Mouse (Mus musculus) heart, postnatal 0 days (tissue): ENCODE data around the gene Insc. TPM values are rescaled to one million over a fixed set of nuclear protein-coding genes. Genes with fewer than 3 reads are reported as not detected.

Experiments used
- ATAC-seq: fragments of 200-750 bp; cut with Nextera tagmentation; 2 replicates; pipeline ENCODE4 v1.8.0; 2017; ENCODE audit warnings: low read depth, moderate number of reproducible peaks, moderate library complexity; ENCODE audit not compliant: insufficient read depth
- DNase-seq: peaks from one replicate; pipeline ENCODE4 v3.0.0-alpha.2; 2016; ENCODE audit warnings: low spot score
- H3K27ac ChIP-seq: fragments of 300-500 bp; sonication (generic); 2 replicates; pipeline ENCODE4 v1.5.1; 2014; ENCODE audit warnings: low read depth, mild to moderate bottlenecking
- H3K27me3 ChIP-seq: fragments of 300-500 bp; sonication (generic); 2 replicates; pipeline ENCODE4 v1.6.1; 2014; ENCODE audit warnings: low read length, mixed read lengths; ENCODE audit not compliant: control insufficient read depth, insufficient read depth
- H3K36me3 ChIP-seq: fragments of 300-500 bp; sonication (generic); replicated peaks from 2 replicates; pipeline ENCODE4 v1.6.1; 2014; ENCODE audit warnings: low read length, mixed read lengths; ENCODE audit not compliant: control insufficient read depth, insufficient read depth
- H3K4me1 ChIP-seq: fragments of 300-500 bp; sonication (generic); 2 replicates; pipeline ENCODE4 v1.6.1; 2014; ENCODE audit warnings: antibody characterized with exemption; ENCODE audit not compliant: control insufficient read depth, insufficient read depth
- H3K4me2 ChIP-seq: fragments of 300-500 bp; sonication (generic); 2 replicates; pipeline ENCODE4 v1.6.1; 2014; ENCODE audit warnings: low read depth, mild to moderate bottlenecking, low read length, moderate library complexity
- H3K4me3 ChIP-seq: fragments of 300-500 bp; sonication (generic); 2 replicates; pipeline ENCODE4 v1.5.1; 2014; ENCODE audit warnings: low read depth, low read length
- H3K9ac ChIP-seq: fragments of 300-500 bp; sonication (generic); replicated peaks from 2 replicates; pipeline ENCODE4 v1.6.1; 2014; ENCODE audit warnings: low read depth, low read length, mixed read lengths
- H3K9me3 ChIP-seq: fragments of 300-500 bp; sonication (generic); replicated peaks from 2 replicates; pipeline ENCODE4 v1.6.1; 2016; ENCODE audit warnings: low read length; ENCODE audit not compliant: control insufficient read depth
- CTCF ChIP-seq: IDR thresholded peaks from 2 replicates; pipeline ENCODE4 v1.5.1; 2016; ENCODE audit warnings: antibody characterized with exemption, control low read depth, low read depth
- EP300 ChIP-seq: IDR thresholded peaks from 2 replicates; pipeline ENCODE4 v1.6.1; 2016; ENCODE audit warnings: antibody characterized with exemption, low read depth
- WGBS: fragments of 180-500 bp; shearing (Covaris S2); extraction: QIAGEN DNeasy Blood & Tissue Kit; methylation state at CpG from one replicate; pipeline ENCODE4 v1.1.7; 2014; 5-methylcytosine and 5-hydroxymethylcytosine counted together
- polyA plus RNA-seq: library from polyadenylated mRNA; unstranded; fragments of >200 nt; fragmentation: Nextera tagmentation; extraction: Ambion mirVana; gene quantifications from 2 replicates; pipeline ENCODE4 v1.2.1, GENCODE M21; 2015
- total RNA-seq: library from RNA; depleted of rRNA; stranded (reverse); fragments of >200 nt; gene quantifications from 2 replicates; pipeline ENCODE4 v1.2.3, GENCODE M21; 2014; ENCODE audit warnings: low replicate concordance

Insc gene
- total and polyA plus RNA-seq, 2 experiments from 2014 or later, result 3.2 to 16.8 TPM

DNA sequence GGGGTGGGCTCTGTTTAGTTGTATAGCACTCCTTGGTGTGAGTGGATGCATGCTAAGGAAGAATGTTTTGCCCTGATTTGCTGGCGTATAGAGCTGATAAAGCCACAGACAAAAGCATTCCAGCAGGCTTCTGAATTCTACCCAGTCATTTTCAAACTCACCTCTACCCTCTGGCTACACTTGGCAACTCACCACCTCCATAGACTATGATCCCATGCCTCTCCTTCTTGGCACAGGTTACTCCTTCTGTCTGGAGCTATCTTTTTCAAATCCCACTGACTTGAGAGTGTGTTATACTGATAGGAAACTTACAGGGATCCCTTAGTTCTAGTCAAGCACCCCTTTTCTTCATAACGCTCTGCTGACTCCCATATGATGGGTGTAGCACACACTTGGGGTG is 32.4 kb downstream of the Insc start:
- H3K4me3 ChIP-seq, result no peak overlapping the region
- no peak for TF ChIP-seq EP300
- H3K4me1 ChIP-seq, result no peaks in the 10 kb centered on the region; the same call in 1 of the 2 replicates
- no peak overlapping the region for H3K4me2 ChIP-seq
- no peaks in the 10 kb centered on the region for H3K27me3 ChIP-seq
- no peak for ATAC-seq
- H3K27ac ChIP-seq, result no peak overlapping the region
- no peaks in the 10 kb centered on the region for H3K36me3 ChIP-seq
- 58% methylated on average over 2 of the region's 2 CpGs for WGBS
- H3K9ac ChIP-seq, result no peak overlapping the region
- no peak for DNase-seq
- H3K9me3 ChIP-seq, result no peaks in the 10 kb centered on the region

- Histone ChIP-seq H3K9ac (no peak overlapping the region), H3K4me3 (no peak overlapping the region), H3K36me3 (no peaks in the 10 kb centered on the region), H3K27me3 (no peaks in the 10 kb centered on the region), H3K4me2 (no peak overlapping the region), H3K9me3 (no peaks in the 10 kb centered on the region), H3K4me1 (no peaks in the 10 kb centered on the region), H3K27ac (no peak overlapping the region)
- ATAC-seq (no peak), DNase-seq (no peak)
- 74% methylated on average over 7 of the region's 7 CpGs for WGBS
- TF ChIP-seq CTCF, result no peak
- no peak for TF ChIP-seq EP300
Observed at GRCm38 (mm10) chr7:114778156-114778770, 34.8 kb downstream of the Insc start.

GRCm38 (mm10) chr7:114779056-114779660 is 35.7 kb downstream of the Insc start:
- TF ChIP-seq CTCF, result no peak
- TF ChIP-seq EP300, result no peak
- no peaks in the 10 kb centered on the region for H3K4me1 ChIP-seq
- no peak overlapping the region for H3K4me2 ChIP-seq
- H3K4me3 ChIP-seq, result no peak overlapping the region
- ATAC-seq (no peak), DNase-seq (no peak)
- no peak overlapping the region for H3K27ac ChIP-seq
- H3K9me3 ChIP-seq, result no peaks in the 10 kb centered on the region
- no peaks in the 10 kb centered on the region for H3K27me3 ChIP-seq
- WGBS, result 61% methylated on average over 8 of the region's 8 CpGs
- no peak overlapping the region for H3K9ac ChIP-seq
- H3K36me3 ChIP-seq, result no peaks in the 10 kb centered on the region

GRCm38 (mm10) chr7:114783291-114783690 is 39.8 kb downstream of the Insc start:
- no peak for TF ChIP-seq EP300
- no peak for TF ChIP-seq CTCF
- DNase-seq (no peak), ATAC-seq (no peak)
- no peak overlapping the region for H3K4me3 ChIP-seq
- 75% methylated on average over 3 of the region's 3 CpGs for WGBS
- H3K9me3 ChIP-seq, result no peaks in the 10 kb centered on the region
- no peaks in the 10 kb centered on the region for H3K36me3 ChIP-seq
- no peaks in the 10 kb centered on the region for H3K27me3 ChIP-seq
- no peak overlapping the region for H3K4me2 ChIP-seq
- no peaks in the 10 kb centered on the region for H3K4me1 ChIP-seq
- no peak overlapping the region for H3K9ac ChIP-seq
- no peak overlapping the region for H3K27ac ChIP-seq

DNA sequence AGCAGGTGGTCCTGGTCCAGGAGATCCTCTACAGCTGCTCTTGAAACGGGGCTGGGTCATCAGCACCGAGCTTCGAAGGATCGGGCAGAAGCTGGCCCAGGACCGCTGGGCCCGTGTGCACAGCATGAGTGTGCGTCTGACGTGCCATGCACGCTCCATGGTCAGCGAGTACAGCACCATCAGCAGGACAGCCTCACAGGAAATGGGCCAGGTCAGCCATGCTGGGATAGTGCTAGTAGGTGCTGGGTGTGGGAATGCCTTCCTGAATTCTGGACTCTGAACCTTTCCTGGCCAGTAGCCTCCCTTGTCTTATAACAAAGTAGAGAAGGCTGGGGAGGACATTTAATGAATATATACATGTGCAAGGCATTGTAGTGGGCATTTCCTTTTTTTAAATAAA is 47.6 kb downstream of the Insc start:
- Histone ChIP-seq H3K27me3 (no peaks in the 10 kb centered on the region), H3K36me3 (no peaks in the 10 kb centered on the region), H3K4me3 (no peak overlapping the region), H3K27ac (no peak overlapping the region), H3K4me1 (no peaks in the 10 kb centered on the region), H3K9ac (no peak overlapping the region), H3K4me2 (no peak overlapping the region), H3K9me3 (peaks cover 5% of the 10 kb centered on the region; the same call in 1 of the 2 replicates)
- DNase-seq (no peak), ATAC-seq (no peak)
- 90% methylated on average over 10 of the region's 10 CpGs for WGBS
- TF ChIP-seq CTCF, result no peak
- no peak for TF ChIP-seq EP300

DNA sequence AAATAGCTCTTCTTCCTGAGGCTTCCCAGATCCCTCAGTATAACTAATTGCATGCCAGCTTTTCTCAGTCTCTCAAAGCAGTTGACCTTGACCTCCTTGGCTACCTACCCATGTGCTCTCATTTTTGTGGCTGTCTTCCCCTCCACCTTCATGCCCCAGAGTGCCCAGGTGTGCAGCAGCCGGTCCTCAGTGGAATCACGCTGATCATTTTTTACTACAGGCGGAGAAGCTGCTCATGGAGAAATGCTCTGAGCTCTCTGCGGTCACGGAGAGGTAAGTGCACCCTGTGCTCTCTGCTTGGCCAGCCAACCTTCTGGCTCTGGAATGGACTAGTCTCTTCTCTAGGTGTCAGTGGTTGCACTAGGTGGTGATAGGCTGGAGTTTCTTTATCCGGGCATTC is 48.5 kb downstream of the Insc start:
- Histone ChIP-seq H3K36me3 (no peaks in the 10 kb centered on the region), H3K4me1 (no peaks in the 10 kb centered on the region), H3K4me3 (no peak overlapping the region), H3K27ac (no peak overlapping the region), H3K9ac (no peak overlapping the region), H3K9me3 (peaks cover 5% of the 10 kb centered on the region; the same call in 1 of the 2 replicates), H3K27me3 (no peaks in the 10 kb centered on the region), H3K4me2 (no peak overlapping the region)
- WGBS, result 83% methylated on average over 6 of the region's 6 CpGs
- ATAC-seq (no peak), DNase-seq (no peak)
- TF ChIP-seq EP300 (no peak), CTCF (no peak)
